Mouse (Mus musculus) small intestine, adult 10 weeks (tissue): Measurements from ENCODE around the gene Sgpp2. TPM values are rescaled to one million over a fixed set of nuclear protein-coding genes. Genes with fewer than 3 reads are reported as not detected.

Source experiments
- polyA plus RNA-seq: library from polyadenylated mRNA; stranded (reverse); fragments of 350-450 nt; fragmentation: Illumina TruSeq; extraction: RNeasy Lipid Tissue Mini Kit (QIAGEN cat#74804); gene quantifications from one replicate; pipeline ENCODE4 v1.2.3, GENCODE M21; 2014; ENCODE audit warnings: low replicate concordance

The Sgpp2 gene
- polyA plus RNA-seq: 87.4 TPM

DNA sequence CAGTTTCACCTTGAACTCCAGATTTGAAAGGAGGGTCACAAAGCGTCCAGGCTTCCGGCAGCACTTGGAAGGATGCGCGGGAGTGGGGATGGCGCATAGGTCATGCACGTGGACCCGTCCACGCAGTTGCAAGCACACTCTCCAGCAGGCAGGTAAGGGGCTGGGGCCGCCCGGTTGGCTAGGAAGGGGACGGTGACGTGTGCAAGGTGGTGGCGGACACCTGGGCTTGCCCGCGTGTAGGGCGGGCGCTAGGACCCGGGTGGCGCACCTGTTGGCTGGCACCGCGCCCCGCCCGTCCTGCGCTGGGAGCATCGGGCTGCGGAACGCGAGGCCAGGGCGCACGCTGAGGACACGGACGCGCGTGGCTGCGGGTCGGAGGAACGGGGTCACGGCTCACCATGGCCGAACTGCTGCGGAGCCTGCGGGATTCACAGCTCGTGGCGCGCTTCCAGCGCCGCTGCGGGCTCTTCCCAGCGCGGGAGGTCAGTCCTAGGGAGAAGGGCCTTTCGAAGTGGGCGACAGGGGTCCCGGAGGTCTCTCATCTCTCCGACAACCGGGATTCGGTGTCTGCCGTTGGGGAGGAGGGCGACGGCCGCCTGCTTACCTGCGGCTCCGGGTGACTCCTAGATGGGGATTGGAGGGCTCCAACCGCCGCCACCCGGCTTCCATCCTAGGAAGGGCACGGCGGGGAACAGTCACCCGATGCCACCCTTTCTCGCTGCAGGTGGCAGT, at the start of gene Sgpp2:
Gene Sgpp2 (plus strand): TSS at position 325 of the 732 bp plus-strand sequence.

Other genes with a start within 250 kb of the Sgpp2 start
- not detected for gene Pax3, start 113.2 kb upstream of the Sgpp2 start, polyA plus RNA-seq
- gene Farsb, start 178.6 kb downstream of the Sgpp2 start, polyA plus RNA-seq: 173 TPM
- not detected for gene Mogat1, start 200.6 kb downstream of the Sgpp2 start, polyA plus RNA-seq
- not detected for gene BC035947, start 201.8 kb downstream of the Sgpp2 start, polyA plus RNA-seq